Mouse (Mus musculus) urinary bladder, postnatal 36 days (tissue): ENCODE measurements around the gene 4930442H23Rik.

Source experiments
- DNase-seq, 2 experiments: peaks; one replicate each; pipeline ENCODE4 v3.0.0; 2022; ENCODE audit warnings: low spot score in 2 of 2, mixed read lengths in 1 of 2

Gene 4930442H23Rik

DNA sequence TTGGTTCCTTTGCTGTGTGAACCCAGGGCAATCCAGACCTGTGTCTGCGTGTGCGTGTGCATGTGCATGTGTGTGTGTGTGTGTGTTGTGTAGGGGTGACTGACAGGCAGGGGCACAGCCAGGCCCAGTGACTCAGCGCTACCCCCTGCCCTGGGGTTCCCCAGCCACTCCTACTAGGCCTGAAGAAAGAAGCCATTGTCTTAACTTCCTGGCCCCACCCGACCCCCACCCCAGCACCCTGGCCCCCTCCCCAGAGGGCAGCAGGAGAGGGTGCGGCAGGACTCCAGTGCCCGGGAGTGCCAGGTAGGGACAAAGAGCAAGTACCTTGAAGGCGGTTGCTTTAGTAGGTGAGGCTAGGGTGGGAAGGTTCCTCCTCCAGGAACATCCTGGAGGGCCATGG, 37.9 kb downstream of the 4930442H23Rik start:
- DNase-seq = no peak

- DNase-seq = no peak
Observed at GRCm38 (mm10) chr10:81145307-81145706, 38.3 kb downstream of the 4930442H23Rik start.

GRCm38 (mm10) chr10:81144667-81145066, 39.0 kb downstream of the 4930442H23Rik start:
- DNase-seq = no peak

GRCm38 (mm10) chr10:81143845-81144437, 39.7 kb downstream of the 4930442H23Rik start:
- DNase-seq = no peak

DNA sequence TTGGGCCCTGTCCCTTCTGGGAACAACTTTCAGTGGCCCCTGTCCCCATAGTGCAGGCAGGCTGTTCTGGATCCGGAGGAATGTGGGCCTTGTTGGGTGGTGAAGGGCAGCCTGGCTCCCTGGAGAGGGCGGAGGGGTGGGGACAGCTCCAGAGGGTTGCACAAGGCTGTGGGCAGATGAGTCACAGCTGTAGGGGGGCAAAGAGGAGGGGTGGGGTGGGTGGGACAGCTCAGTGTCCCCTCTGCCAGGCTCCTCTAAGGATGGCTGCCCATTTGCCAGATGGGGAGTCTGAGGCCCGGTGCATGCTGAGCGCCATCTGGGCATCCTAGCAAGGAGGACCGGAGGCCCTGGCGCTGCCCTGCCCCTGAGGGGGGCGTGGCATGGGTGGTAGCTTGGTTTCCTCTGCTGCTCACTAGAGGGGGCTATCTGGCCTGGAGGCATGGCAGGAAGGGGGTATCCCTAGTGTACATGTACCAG, 40.5 kb downstream of the 4930442H23Rik start:
- peak in 1 of 2 experiments; percentile 65 for DNase-seq

DNA sequence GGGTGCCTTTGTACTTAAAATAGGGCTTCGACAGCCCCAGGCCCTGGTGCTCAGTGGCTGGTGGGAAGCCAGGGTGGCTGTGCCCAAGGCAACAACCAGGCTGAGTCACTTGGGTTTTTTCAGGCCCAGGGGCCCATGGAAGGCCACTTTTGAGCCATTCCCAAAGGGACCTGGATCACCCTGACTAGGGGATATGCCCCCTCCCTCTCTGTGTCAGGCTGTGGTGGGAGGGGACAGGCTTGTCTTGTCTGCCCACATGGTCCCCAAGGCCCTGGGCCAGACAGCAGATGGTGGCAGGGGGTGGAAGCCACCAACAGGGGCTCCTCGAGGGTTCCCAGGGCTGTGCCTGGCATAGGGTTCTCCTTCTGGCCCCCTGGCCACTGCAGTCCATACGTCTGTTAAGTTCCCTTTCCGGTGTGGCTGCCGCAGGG, 41.1 kb downstream of the 4930442H23Rik start:
- DNase-seq = no peak

DNA sequence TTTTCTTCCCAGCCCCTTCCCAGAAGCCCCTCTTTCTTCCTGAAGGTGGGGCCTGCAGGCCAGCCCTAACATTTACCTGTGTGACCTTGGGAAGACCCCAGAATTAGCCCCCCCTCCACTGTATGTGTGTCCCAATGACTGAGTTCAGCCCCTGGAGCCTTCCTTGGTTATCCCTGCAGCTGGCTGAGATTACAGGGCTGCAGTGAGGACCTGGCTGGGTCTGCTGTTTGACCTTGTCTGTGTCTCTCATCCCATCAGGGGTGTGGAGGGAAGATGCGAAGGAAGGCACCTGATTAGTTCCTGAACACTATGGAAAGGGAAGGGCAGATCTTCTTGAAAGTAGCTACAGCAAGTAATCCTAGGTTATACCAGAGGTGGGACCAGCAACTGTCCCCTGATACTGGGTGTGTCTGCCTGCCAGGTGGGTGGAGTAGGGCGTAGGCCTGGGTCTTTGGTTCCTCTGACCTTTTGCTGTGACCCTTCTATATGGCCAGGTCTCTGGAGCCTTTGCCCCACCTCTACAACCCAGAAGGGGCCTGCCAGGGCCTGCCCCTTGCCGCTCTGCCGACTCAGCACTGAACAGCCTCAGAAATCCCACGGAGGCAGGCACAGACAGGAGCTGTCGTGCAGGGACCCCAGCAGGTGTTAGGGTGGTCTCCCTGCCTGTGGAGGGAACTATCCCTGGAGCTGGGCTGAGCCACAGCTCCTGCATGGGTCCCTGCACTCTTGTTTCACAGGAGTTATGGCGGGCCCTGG, 42.0 kb downstream of the 4930442H23Rik start:
- DNase-seq = no peak

DNA sequence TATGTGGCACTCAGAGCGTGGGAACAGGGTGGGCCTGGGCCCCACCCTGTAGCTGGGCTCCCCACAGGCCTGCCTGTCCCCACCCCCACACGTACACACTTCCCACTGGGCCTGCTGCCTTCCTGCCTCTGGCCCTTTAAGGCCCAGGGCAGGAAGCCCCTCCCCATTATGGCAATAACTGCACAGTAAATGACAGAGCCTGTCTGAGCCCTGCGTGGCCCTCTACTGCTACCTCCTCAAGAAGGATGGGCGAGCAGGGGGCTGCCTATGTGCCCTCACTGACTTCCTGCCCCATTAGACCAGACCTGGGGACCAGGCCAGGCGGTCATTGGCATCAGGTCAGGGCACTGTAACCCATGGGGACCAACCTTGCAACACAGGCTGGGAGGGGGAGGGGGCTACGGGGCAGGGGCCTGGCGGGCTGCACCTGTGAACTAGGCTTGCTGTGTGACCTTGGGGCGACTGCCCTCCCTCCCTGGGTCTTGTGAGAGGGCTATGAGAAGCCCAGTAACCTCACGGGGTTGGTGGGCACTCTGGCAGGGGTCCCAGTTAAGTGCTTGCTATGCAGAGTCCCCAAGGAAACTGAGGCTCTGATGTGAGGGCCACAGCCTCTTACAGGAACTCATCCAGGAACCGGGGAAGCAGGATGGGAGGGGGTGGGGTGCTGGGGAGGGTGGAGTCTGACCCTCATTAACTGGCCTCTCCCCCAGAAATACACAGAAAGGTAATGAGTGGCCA, 42.8 kb downstream of the 4930442H23Rik start:
- DNase-seq = peak in 1 of 2 experiments; percentile 46

- DNase-seq = no peak
Observed at GRCm38 (mm10) chr10:81140005-81140404, 43.6 kb downstream of the 4930442H23Rik start.

DNA sequence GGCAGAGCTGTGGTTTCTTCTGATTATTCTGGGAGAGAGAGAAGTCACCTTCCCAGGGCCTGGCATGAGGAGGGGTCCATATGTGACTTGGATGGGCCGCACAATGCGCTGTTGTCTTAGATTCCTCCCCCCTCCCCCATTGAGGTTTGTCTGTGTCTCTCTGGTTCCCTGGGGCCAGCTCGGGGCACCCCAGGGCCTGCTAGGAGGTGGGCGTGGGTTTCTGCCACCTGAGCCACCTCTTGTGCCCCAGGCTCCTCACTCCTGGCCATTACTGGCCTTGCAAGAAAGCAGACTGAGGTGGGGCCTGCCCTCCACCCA, 44.2 kb downstream of the 4930442H23Rik start:
- DNase-seq = no peak

- no peak for DNase-seq
Observed at GRCm38 (mm10) chr10:81138821-81139528, 44.7 kb downstream of the 4930442H23Rik start.

GRCm38 (mm10) chr10:81138131-81138782, 45.4 kb downstream of the 4930442H23Rik start:
- DNase-seq = no peak

DNA sequence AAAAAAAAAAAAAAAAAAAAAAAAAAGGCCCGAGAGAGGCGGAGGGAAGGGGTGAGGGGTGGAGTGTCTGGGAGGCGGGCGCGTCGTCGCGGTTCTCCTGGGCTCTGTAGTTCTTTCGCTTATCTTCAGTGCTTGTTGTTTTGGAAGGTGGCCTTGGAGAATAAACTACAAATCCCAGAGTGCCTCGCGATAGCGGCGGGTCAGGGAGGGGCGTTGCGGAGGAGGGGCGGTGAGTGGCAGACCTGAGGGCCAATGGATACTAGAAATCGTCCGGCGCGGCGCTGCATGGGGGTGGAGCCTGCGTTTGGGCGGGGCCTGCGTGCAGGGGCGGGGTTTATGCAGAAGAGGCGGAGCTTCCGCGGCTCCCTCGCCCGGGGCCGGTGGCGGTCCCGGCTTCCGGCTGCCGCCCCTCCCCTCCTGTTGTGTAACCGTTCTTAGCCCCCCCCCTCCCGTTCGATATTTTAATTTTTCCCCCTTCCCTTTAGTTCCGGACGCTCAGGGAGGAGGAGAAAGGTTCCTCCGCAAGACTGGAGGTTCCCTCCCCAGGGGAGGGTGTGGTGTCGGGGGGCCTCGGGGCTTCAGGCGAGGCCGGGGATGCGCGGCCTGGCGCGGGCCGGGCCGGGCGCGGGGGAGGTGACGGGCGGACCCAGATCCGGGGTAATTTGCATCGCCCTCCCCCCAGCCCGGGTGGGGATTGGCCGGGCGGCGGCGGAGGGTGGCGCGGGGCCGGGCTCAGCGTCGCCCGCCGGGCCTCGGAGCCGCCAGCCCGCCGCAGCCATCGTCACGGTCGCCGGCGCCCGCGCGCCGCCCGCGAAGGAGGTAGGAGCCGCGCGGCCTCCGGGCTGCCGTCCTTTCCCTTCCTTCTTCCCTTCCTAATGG, 46.2 kb downstream of the 4930442H23Rik start:
- peak; percentile 99 to 100 for DNase-seq

DNA sequence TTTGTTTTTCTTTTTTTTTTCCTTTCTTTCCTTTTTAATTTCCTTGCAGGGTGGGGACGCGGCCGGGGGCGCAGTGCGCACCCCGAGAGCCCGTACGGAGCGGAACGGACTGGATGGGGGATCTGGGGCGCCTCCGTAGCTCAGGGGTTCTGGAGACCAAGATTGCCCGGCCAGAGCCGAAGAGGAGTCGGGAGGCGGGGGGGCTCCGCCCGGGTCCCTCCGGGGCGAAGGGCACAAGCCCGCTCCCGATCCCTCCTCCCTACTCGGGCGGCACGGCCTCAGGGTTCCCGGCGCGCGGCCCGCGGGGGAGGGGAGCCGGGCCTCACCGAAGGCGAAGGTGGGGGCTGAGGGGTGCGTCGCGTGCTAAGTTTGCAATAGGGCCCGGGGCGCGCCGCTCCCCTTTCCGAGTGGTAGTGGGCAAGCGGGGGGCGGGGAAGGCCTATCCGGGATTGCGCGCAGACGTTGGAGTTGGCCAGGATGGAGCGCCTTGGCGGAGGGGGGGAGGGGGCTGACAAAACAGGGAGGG, 46.9 kb downstream of the 4930442H23Rik start:
- peak in 1 of 2 experiments; percentile 77 for DNase-seq

DNA sequence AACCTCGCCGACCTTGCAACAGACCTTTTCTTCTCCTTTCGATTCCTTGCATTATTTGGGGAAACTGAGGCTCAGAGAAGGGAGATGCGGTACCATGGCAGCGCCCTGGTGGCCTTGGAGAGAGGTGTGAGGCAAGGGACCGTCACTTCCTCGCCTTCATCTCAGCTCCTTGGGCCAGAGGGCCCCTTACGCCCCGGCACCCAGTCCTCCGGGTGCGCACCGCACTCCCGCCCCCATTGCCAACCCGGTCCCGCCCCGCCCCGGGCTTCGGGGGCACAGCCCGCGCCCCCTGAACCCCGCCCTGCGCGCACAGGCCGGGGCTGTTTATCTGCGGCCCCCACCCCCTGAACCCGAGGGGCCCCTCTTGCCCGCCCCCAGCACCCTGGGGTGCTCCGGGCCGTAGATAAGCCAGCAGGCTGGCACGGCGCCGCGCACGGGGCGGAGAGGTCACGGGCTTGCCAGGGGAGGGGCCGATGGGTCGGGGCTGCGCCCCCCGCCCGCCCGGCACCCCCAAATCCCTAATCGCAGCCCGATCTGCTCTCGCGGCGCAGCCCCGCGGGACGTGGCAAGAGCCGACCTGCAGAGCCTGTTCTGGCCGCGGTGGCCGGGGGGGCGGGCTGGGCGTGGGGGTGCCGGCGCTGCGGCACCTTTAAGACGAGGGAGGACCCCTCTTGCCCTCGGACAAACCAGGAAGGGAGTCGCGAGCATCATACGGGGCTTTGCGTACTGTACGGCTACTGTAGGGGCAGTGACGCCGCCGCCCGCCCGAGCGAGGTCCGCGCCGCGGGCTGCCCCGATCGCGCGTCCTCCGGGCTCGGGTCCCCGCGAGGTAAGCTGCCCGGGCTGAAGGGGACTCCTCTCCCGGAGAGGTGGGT, 47.6 kb downstream of the 4930442H23Rik start:
- peak in 1 of 2 experiments; percentile 79 for DNase-seq

GRCm38 (mm10) chr10:81134966-81135681, 48.5 kb downstream of the 4930442H23Rik start, which contains the start of gene Zbtb7a:
Zbtb7a (plus strand) TSS chr10:81135220.
- DNase-seq = peak in 1 of 2 experiments; percentile 52

GRCm38 (mm10) chr10:81134181-81134587, 49.5 kb downstream of the 4930442H23Rik start:
- peak in 1 of 2 experiments; percentile 75 for DNase-seq
